Mouse (Mus musculus) embryo, embryonic 11 days (tissue): ENCODE data around the gene Elovl1.

Experiments used
- DNase-seq: peaks from one replicate; pipeline ENCODE4 v3.0.0-alpha.2; 2015

Elovl1 gene

DNA sequence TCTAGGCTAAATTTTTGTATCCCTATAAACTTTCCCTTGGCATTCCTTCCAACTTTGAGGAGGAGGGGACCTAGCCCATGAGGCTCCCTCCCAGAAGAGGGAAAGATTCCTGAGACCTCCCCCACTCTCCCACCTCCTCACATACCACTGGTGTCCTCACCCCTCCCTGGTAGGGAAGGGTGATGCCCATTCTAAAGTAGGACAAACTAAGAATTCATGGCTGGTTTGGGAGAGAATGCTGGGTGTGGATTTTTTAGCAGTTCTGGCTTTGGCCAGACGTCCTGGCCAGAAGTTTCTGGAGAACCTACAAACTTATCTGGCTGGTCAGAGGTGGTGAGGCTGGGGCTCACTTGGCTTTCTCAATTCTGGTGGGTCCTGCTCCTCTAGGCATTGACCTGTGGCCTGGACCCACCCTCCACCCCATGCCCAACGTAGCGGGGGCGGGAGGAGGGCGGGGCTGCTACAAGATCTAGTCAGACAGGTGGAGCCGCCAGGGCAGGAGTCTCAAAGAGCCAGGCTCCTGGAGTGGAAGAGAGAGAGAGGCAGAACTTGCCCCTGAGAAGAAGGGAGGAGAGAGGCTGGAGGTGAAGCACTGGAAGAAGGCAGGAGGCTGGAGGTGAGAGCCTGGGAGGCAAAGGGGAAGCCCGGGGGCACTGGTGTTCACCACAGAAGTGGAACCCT is 1.5 kb downstream of the Elovl1 start:
- DNase-seq = no peak

DNA sequence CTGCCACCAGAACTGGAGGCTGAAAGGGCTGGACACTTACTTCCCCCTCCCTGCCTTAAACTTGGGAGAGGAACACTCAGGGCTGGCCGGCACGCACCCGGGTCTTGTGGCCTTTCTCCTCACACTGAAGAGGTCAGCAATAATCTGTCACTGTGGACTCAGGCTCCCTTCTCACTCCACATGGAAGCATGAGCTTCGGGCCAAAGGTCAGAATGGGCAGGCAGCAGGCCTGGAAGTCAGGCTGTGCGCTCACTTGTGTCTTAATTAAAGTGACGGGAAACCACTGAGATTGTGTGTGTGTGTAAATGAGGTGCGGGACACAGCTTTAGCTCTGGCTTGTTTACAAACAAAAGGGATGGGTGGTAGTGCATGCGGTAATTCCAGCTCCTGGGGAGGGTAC is 4.4 kb downstream of the Elovl1 start:
- DNase-seq = no peak

DNA sequence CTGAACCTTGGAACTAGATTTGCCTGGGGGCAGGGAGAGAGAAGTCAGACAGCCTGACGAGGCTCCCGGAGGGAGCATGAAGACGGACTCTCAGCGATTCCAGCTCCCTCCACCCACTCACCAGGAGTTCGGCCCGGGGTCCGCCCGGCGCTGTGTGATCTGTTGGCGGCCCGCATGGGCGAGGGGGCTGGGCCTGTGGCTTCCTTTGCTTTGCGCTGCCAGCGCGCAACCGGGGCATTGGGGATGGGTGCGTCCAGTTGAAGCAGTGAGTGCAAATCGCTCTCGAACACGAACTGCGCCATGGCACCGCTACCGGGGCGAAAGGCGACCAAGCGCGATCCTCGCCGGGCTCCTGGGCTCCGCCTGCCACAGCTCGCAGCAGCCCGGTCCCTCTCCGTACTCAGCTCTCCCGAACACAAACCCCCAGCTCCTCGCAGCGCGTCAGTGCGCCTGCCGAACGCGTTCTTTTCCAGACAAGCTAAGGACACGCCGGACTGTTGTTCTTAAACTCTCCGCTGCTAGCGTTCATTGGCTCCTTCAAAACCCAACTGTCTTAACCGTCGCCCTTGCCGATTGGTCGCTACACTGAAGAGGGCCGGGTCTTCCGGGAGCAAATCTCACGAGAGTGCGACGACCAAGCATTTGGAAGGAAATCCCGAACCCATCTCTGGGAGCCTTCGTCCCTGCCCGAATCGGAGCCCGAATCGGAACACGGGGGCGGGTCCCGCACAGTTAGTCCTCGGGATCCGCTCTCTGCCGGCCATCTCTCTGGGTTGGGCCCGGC is 9.1 kb downstream of the Elovl1 start, which contains the start of gene Cdc20:
TSS of gene Cdc20 (minus strand) at position 533 of the 784 bp plus-strand sequence.
- DNase-seq = peak; percentile 97

DNA sequence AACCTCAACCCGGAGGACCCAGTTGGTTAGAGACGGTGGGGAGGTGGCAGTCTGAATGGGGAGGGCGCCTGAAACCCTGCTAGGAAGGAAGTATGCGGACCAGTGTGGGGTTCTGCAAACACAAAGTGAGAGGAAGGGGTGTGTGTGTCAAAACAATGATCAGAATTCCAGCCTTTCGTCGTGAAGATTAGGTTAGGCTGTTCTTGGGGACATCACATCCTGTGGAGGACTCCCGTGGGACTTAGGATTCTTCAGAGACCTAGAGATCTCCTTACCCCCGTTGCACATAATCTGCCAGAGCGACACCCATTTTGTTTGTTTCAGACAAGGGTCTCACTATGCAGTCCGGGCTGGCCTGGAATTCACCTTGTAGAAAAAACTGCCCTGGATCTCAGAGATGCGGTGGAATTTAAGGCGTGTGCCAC is 9.9 kb downstream of the Elovl1 start:
- DNase-seq = peak; percentile 64

DNA sequence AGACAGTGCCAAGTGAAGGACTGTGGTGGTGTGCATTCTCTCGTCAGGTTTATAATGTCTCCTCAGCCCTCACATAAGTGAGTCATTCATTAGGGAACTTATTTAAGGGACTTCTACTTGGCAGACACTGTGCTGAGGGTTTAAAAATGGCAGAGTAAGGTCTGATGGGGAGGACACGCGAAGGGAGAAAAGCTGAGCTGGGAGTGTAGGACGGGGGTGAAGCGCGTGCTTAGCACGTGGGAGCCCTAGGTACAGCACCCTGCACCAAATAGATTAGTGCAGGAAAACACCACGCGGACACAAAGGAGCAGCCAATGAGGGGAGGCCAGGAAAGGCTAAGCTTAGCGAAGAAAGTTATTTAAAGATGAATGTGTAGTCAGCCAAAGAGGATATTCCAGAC is 17.2 kb downstream of the Elovl1 start:
- DNase-seq = no peak

DNA sequence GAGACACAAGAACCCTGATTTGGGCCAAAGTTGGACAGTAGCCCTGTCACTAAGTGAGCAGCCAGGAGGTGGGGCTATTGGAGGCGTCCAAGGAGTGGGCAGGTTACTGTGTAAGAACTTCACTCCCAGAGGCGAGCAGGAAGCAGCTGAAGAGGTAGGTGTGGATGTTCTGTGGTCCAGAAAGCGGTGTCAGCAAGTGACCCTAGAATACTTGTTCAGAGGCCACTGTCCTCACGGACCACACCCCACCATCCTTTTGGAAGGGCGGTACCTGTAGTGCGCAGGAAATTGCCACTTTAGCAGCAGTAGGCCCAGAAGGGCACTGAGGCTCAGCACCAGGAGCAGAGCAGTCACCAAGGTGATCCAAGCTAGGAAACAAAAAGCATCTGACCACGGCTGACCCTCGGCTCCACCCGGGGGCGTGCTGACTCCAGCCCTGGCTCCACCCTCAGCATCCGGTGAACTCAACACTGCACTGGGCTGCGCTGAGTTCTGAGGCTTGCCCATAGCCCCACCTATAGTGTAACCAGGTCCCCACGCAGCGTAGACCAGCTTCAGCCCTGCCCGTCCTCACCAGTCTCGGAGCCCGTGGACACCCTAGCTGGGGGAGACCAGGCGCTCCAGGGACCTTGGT is 18.0 kb downstream of the Elovl1 start:
- peak; percentile 79 for DNase-seq

DNA sequence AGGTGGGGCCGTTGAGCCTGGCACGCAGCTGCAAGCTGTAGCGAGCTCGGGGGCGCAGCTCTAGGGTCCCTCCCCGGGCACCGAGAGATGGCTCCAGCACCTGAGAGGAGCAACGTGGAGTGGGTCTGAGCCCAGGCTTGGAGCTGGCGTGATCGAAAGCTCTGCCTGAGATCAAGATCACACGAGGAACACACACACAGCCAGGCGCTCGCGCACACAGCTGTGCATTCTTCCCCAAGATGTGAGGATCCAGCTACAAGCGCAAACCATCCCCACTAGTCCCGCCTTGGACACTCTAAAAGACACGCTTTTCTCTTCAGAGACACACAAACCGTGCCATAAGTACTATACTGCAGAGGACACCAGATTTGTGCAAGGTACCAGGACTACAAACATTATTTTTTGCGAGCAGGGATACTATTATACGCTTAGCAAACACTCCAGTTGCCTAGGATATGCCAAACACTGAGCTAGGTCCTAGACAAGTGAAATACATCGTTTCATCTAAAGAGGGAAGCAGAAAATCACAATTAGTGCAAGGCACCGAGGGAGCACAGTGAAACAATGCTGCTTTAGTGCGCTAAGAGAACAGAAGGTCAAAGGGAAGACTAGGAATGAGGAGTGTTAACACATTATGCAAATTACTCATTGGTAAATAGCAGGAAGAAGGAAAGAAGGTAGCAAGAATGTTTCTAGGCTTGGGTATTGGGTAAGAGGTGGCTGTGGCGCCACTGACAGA is 18.7 kb downstream of the Elovl1 start:
- DNase-seq = peak; percentile 34

DNA sequence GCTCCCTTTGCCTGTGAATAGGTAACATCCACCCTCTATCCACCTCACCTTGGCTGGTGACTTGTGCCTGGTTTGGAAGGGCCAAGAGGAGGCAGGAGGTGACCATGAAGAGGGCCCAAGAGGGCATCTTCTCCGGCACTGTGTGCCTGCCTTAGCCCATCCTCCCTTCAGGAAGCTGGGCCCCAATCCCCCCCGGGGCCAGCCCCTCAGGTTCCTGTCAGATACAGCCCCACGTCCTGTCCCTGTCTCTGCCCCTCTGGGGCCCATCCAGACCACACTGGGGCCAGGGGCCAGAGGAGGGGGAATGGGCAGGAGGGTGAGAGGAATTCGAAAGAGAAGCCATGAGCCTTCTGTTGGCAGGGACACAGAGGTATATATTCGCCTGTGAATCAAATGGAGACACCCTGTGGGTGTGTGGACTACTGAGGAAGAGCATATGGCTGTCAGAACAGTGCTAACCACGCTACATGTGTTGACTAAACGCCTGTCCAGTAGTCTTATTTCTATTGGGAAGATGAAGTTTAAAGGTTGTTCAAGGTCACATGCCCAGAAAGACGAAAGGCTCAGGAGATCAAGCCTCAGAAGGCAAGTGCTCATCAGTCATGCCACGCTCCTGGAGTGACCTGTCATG is 29.6 kb downstream of the Elovl1 start, which contains the start of gene Mpl:
TSS of gene Mpl (minus strand) at position 169 of the 631 bp plus-strand sequence.
- DNase-seq = no peak

DNA sequence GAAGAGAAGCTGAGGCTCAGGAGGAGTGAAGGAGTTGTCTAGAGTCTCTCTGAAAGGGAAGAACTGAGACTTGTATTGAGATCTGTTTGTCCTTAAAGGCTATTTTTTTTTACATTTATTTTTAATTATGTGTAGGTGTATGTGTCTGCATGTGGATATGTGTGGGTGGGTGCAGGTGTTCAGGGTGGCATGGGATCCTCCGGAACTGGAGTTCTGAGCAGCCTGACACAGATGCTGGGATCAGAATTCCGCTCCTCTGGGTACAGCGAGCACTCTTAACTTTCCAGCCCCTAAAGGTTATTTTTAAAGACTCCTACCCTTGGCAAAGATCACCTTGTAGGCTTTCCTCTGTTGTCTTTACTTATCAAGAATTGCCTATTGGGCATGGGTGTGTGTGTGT is 37.1 kb downstream of the Elovl1 start:
- DNase-seq = no peak

DNA sequence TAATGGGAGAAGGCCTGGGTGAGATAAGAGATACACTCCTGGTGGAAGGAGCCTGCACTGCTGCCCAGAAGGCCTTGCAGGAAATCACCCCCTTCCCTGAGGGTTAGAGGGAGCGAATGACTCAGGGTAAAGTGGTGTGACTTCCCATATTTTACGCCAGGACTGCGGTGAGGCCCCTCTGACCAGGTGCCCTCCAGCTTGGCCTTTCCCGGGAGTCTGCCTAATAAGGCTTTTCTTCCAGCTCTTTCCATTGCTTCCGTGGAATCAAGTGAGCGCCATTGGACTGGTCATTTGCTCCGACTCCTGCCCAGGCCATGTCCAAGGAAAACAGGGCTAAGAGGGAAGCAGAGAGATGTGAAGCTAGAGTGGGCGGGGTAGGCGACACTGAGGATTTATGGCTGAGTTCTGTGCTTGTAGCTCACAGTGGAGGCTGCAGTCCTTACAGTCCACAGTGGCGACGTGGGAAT is 37.8 kb downstream of the Elovl1 start:
- DNase-seq = peak; percentile 51

DNA sequence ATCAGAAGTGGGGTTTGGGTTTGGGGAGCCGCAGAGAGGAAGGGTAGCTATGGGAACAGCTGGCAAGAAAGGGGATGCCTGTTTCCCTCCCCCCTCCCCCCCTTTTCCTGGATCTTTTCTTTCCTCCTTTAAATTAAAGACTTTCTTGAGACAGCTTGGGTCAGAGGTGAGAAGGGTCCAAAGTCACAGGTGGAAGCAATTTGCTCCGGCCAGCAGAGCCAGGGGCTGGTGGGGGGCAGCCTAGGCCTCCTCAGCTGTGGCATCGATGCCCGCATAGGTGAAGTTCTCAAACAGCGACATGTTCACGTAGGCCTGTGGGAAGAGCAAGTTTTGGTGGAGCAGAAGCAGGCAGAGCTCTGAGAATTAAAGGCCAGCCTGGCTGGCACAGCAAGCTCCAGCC is 43.4 kb downstream of the Elovl1 start:
- DNase-seq = peak; percentile 35

DNA sequence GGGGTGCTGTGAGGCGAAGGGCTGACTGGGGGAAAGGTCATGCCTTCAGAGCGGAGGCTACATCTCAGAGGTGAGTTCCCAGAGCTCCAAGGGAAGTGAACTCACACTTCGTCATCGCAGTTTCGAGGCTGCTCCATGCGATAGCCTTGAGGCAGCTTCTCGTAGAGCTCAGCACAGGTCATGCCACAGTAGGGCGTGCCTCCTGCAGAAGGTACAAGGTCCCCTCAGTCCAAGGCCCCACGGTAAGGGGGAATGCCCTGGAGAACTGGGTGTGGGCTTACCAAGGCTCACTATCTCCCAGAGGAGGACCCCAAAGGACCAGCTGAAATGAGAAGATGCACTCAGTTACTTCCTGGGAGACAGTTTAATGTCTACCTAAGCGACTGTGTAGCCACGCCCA is 44.8 kb downstream of the Elovl1 start:
- DNase-seq = no peak

DNA sequence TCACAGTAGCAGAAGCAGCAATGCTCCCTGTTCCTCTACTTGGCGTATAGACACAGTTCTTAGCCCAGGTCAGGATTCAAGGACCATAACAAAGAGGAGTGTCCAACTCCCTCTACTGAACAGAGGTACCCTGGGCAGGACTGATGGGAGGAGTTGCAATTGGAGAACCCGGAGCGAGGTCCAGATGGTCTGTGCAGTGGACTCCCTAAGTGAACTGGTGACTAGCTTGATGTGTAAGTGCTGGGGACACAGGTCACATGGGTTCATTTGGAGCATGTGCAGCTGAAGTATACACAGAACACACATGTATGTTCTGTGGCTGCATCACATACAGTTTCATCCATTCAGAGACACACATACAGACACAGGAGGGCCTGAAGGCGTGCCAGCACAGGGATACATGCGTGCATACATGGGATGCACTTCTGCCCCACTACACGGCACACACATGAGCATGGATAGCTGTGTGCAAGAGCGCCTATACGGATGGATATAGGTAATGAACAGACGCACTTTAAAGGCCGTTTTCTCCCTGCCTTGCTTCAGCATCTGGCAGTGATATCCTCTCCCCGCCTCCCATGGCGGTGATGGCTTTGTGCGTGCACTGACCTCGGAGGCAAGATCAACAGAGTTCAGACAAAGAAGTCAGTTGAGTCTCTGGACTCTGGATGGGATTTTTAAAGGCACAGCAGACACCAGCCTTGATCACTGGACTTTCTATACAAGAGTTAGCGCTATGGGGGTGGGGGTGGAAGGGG is 49.1 kb downstream of the Elovl1 start:
- peak; percentile 67 for DNase-seq
